Mouse (Mus musculus) cerebellum, postnatal 25 days (tissue): ENCODE data around the gene Olfr906.

Experiments used
- DNase-seq, 2 experiments: peaks; one replicate each; pipeline ENCODE4 v3.0.0; 2021; ENCODE audit warnings: mixed read lengths in 2 of 2

Olfr906 gene

DNA sequence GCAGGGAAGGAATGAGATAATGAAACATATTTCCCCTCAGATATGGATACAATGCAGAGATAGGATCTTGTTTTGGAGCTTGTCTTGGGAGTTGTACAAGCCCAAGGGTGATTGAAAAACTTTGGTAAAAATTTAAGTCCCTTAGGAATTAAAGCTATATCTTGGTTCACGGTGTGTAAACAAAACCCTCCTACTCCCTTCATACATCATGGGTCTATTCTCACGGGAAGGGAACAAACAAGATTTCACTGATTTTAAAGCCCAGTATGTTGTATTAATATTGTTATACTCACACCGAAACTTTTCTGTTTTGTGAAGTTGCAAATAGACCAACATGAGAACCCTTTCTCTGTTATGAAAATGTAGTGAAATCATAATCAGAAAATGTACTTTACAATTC is at the start of gene Olfr906:
Gene Olfr906 (plus strand): TSS at position 301 of the 400 bp plus-strand sequence.
- DNase-seq, result no peak

- no peak for DNase-seq
Measured at GRCm38 (mm10) chr9:38447352-38447751, 39.5 kb upstream of the Olfr906 start, which contains the start of gene Olfr902. Olfr902 (plus strand) TSS chr9:38447652.

DNA sequence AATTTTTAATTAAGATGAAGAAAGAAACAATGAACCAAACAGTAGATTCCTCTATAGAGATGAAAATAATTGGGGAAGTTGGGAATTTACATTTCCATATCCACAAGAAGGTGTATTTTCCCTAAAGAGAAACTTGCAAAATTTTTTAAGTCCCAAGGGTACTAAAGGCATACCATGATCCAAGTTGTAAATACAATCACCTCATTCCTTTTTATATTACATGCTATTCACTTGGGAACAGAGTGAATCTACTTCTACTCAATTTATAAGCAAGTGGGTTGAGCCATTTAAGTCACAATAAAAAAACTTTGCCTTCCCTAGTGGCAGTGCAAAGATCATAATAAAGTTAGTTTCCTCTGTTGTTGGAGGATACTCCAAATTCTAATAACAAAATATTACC is 24.0 kb upstream of the Olfr906 start, which contains the start of gene Olfr904:
Gene Olfr904 (plus strand): TSS at position 301 of the 400 bp plus-strand sequence.
- DNase-seq, result no peak

GRCm38 (mm10) chr9:38470807-38471206 is 16.1 kb upstream of the Olfr906 start, which contains the start of gene Olfr905:
Olfr905 (plus strand) TSS chr9:38471107.
- no peak for DNase-seq

DNA sequence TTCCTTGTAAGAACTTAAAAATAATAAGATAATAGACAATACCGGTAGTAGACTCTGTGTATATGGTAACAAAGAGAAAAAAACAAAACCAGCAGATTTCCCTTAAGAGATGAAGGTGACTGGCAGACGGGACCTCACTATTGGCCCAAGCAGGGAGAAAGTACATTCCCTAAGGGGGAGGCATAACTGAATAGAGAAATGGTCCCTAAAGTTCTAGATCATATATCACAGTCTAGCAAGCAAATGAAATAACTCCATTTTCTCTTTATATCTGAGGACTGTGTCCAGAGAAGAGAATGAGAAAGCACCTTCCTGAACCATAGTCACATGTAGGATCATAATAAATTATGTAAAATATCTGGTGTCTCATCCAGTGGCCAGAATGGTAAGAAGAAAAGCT is 8.6 kb downstream of the Olfr906 start, which contains the start of gene Olfr907:
Gene Olfr907 (plus strand): TSS at position 301 of the 400 bp plus-strand sequence.
- DNase-seq, result no peak

- no peak for DNase-seq
Measured at GRCm38 (mm10) chr9:38512353-38512752, 25.5 kb downstream of the Olfr906 start.

DNA sequence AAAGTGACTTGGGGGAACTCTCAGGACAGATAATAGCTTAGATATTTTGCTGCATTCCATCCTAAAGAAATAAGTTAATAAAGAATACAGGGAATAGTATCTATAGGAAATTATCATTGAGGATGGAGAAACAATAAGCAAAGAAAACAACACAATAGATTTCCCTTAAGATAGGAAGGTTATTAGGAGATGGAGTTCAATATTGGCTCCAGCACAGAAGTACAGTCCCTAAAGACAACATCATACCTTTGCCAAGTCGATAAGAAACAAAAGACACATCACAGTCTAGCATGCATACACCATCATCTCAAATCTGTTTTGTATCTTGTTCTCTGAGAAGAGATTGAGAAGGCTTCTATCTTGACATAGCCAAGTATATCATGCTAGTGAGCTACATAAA is 34.4 kb downstream of the Olfr906 start, which contains the start of gene Olfr911-ps1:
Gene Olfr911-ps1 (plus strand): TSS at position 301 of the 400 bp plus-strand sequence.
- no peak for DNase-seq

DNA sequence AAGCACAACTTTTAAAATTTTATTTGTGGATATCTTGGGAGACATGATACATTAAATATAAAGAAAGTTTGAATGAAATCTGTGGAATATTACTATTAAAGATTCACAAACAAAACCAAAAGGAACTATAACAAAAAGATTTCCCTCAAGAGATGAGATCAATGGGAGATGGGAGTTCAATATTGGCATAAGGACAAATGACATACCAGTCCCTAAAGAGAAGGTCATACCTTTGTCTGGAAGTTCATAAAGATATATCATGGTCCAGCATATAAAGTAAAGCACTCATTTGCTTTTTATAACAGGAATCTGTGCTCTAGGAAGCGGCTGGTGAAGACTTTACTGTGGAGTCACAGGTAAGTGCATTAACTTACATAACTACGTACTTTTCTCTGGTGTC is 50.7 kb downstream of the Olfr906 start, which contains the start of gene Olfr910:
Gene Olfr910 (plus strand): TSS at position 301 of the 400 bp plus-strand sequence.
- DNase-seq, result no peak
